Mouse (Mus musculus) CD4-positive helper T cell, adult 2 months (primary cell): ENCODE measurements at regions not wholly inside any gene's neighbourhood (a gene's known extent, or its start where the extent isn't known, plus 50 kb on each side); places are given as distances from the start of the nearest gene placed in this dataset.

ENCODE experiments used
- DNase-seq: peaks from one replicate; pipeline ENCODE4 v3.0.0-alpha.2; 2012; ENCODE audit warnings: low read depth, missing footprints, low spot score

DNA sequence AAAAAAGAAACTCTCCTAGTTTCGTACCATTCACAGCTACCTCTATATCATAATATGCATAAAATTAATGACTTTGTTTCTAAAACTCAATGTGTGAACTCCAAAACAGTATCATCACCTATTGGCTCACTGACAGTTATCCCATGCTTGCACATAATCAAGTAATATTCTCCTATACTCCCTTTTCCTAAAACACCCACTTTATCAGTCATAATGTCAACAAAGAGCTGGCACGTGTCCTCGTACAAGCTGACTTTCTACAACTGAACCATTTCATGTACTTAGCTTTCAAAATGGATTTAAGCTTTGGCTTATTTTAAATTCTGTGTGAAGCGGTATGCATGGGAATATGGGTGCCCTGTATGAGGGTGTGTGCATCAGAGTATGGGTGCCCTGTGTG, 58.0 kb upstream of the Golim4 start:
- DNase-seq: no peak

DNA sequence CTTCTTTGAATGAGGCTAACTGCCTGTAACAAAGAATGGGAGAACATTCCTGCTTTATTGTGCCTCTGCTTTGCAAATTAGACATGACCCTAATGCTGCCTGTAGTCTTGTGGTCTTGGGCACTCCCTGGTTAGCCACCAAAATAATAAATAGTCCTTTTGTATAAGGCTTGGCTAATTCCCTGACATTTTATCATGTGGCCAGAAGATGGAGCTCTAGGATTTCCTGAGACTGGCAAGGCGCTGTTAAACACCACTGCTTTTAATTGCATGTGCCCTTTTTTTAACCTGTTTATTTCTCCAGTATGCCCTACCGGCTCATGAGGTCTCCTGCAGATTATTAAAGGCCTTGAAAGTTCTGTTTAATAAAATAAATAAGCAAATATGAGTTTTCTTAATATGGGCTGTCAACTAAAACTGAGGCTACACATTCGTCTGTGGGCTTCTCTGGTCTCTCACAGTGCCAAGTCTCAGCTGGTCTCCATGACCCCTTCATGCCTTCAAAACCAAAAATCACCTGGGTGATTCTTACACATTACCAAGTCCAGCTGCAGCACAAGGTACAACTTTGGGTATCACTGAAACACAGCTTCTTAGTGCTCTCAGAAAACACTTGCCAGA, 51.9 kb upstream of the Golim4 start:
- peak; percentile 9 for DNase-seq
